Mouse (Mus musculus): Measurements from ENCODE around the gene Pkig. TPM values are rescaled to one million over a fixed set of nuclear protein-coding genes. Genes with fewer than 3 reads are reported as not detected.

Pkig gene
- total and polyA plus RNA-seq, 3 experiments = 214 to 344 (median 237) TPM

DNA sequence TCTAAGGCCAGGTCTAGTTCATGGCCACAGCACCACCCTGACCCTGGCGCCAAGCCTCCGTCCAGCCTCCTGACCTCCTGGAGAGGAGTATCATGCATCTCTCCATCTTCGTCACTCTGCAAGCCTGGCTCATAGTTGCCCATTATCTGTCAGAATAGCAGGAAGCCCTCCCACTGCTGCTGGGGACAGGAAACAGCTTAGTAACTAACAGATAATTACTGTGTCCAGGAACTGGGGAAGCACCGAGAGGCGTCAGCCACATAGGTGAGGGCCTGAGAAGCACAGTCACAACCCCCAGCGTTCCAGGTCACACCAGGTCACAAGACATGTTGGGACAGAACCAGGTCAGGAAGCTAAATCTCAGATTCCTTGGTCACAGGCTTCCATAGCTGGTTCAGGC, 85.2 kb downstream of the Pkig start:
- Histone ChIP-seq H3K27ac (no peak overlapping the region), H3K27me3 (ENCODE audit: control insufficient read depth, insufficient read depth, low read length) (no peaks in the 10 kb centered on the region), H3K4me1 (ENCODE audit: control insufficient read depth, insufficient read depth, low read length) (peaks cover 16% of the 10 kb centered on the region), H3K9ac (ENCODE audit: low read depth, low read length) (no peak overlapping the region), H3K4me3 (no peak overlapping the region), H3K79me2 (replicated peaks; ENCODE audit: control insufficient read depth, insufficient read depth, low read length) (no peaks in the 10 kb centered on the region), H3K36me3 (ENCODE audit: control insufficient read depth, insufficient read depth, low read length) (no peaks in the 10 kb centered on the region)
- intact Hi-C loops (cut with DNase I) = no loop called here
- TF ChIP-seq EP300 (IDR thresholded peaks at IDR 0.05; ENCODE audit: insufficient read depth, low read depth, low read length) (peak; percentile 33; the same call in 1 of the 2 replicates), POLR2A (IDR thresholded peaks at IDR 0.05; ENCODE audit: insufficient read depth, low read depth, low read length) (no peak), CTCF (IDR thresholded peaks at IDR 0.05) (no peak)
- no peak for DNase-seq
- 51% methylated on average over 6 of the region's 6 CpGs for WGBS

DNA sequence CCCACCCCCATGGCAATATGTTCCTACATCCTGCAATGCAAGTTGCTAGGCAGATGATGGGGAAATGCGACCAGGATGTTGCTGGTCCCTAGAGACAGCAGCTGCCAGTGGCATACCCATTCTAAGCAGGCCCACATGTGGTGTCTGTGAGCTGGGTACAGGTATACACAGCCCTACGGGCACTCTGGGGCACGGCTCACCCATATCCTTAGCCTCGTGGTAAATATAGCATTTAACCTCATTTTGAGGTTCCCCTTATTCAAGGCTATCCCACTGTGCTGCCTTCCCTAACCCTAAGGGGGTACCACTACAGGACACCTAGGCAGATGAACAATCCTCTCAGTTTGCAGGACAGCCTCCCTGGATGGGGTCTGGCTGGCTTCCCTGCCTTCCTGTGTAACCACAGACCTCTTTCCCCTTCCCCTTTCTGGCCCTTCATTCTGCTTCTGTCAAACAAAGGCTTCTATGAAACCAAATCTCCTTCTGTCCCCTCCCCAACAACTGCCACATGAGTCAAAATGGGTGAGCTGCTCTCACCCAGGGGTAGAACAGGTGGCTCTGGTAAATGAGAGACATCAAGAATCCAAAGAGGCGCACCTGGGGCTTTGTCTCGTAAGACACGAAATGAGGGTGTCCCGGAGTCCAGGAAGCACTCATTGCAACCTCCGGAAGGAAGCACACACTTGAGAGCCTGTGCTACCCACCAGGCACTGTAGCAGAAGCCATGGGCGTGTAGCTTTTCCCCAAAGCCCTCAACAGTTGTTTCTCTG, 86.8 kb downstream of the Pkig start:
- DNase-seq = no peak
- Histone ChIP-seq H3K27me3 (ENCODE audit: control insufficient read depth, insufficient read depth, low read length) (0 out of 2 replicates have a peak, but pooled peaks cover 2% of the 10 kb centered on the region), H3K9ac (ENCODE audit: low read depth, low read length) (no peak overlapping the region), H3K4me1 (ENCODE audit: control insufficient read depth, insufficient read depth, low read length) (peaks cover 16% of the 10 kb centered on the region), H3K79me2 (replicated peaks; ENCODE audit: control insufficient read depth, insufficient read depth, low read length) (no peaks in the 10 kb centered on the region), H3K4me3 (no peak overlapping the region), H3K27ac (no peak overlapping the region), H3K36me3 (ENCODE audit: control insufficient read depth, insufficient read depth, low read length) (no peaks in the 10 kb centered on the region)
- intact Hi-C loops (cut with DNase I) = no loop called here
- TF ChIP-seq EP300 (IDR thresholded peaks at IDR 0.05; ENCODE audit: insufficient read depth, low read depth, low read length) (no peak), CTCF (IDR thresholded peaks at IDR 0.05) (no peak), POLR2A (IDR thresholded peaks at IDR 0.05; ENCODE audit: insufficient read depth, low read depth, low read length) (no peak)
- 63% methylated on average over 10 of the region's 10 CpGs for WGBS

DNA sequence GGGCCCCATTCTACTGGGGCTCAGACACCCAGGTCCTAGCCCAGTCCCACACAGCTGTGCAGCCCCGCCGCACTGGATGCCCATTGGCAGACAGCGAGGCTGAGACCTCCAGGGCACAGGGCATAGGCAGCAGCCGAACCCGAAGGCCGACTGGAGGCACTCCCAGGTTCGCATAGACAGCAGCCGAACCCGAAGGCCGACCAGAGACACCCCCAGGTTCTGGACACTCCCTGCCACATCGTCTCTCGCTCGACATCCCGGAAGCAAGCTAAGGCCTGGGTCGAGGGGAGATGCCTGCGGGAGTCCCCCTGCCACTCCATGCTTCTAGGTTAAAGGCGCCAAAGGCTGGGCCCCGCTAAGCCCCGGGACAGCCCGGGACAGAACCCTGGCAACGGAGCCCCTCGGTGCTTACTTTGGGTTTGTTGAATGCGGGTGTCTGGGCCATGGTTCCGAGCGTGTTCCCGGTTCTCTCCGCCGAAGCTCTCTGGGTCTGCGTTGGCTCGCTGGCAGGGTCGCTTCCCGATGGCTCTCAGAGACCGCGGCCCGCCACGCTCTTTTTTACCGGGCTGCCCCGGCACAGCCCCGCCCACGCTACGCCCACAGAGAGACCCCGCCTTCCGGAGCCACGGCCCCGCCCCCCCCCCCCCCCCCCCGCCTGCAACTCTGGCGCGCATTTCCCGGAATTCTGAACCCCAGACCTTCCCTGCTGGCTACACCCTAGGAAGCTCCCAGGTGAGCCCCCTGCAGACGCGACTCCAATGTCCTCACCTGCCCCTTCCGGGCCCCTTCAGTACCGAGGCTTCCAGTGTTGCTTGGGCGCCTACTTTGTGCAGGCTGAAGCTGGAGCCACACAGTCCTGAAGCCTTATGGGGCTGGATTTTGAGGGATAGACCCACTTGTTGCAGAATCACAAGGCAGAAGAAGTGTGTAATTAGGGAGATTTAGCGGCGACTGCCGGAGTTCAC, 91.7 kb downstream of the Pkig start, which contains the start of gene Ada:
Gene Ada, minus strand, starts transcription at position 593 of the 965 bp plus-strand sequence.
- peaks cover 3% of the 10 kb centered on the region; the same call in 1 of the 2 replicates for H3K4me1 ChIP-seq (ENCODE audit: control insufficient read depth, insufficient read depth, low read length)
- H3K9ac ChIP-seq (ENCODE audit: low read depth, low read length) = peak within 1 kb of the TSS; percentile 75
- H3K27ac ChIP-seq = no peak within 1 kb of the TSS; the same call in 1 of the 2 replicates
- no peaks in the 10 kb centered on the region for H3K79me2 ChIP-seq (replicated peaks; ENCODE audit: control insufficient read depth, insufficient read depth, low read length)
- TF ChIP-seq POLR2A (IDR thresholded peaks at IDR 0.05; ENCODE audit: insufficient read depth, low read depth, low read length) = no peak
- TF ChIP-seq EP300 (IDR thresholded peaks at IDR 0.05; ENCODE audit: insufficient read depth, low read depth, low read length) = no peak
- peak; percentile 69 to 77 for DNase-seq
- intact Hi-C loops (cut with DNase I) = no loop called here
- H3K27me3 ChIP-seq (ENCODE audit: control insufficient read depth, insufficient read depth, low read length) = 0 out of 2 replicates have a peak, but pooled peaks cover 2% of the 10 kb centered on the region
- no peaks in the 10 kb centered on the region for H3K36me3 ChIP-seq (ENCODE audit: control insufficient read depth, insufficient read depth, low read length)
- H3K4me3 ChIP-seq = peak within 1 kb of the TSS; percentile 56
- 3% methylated on average over 47 of the region's 57 CpGs for WGBS

DNA sequence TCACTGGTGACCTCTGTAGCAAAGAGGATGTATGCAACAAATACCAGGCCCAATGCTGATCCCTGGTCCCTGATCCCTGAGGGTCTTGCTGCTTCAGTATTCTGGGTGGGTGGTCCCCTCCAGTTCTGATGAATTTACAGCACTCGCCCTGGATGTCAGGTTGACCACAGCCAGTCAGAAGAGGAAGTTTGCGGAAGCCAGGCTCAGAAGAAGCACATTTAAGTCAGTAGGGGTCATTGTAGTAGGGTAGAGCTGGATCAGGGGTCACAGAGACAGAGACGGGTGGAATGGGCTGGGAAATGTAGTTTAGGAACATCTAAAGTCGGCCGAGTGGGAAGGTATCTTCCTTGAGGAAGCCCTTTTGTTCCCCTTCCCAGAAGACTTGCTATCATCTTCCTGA, 96.0 kb downstream of the Pkig start:
- Histone ChIP-seq H3K36me3 (ENCODE audit: control insufficient read depth, insufficient read depth, low read length) (no peaks in the 10 kb centered on the region), H3K4me1 (ENCODE audit: control insufficient read depth, insufficient read depth, low read length) (peaks cover 2% of the 10 kb centered on the region), H3K9ac (ENCODE audit: low read depth, low read length) (no peak overlapping the region), H3K27me3 (ENCODE audit: control insufficient read depth, insufficient read depth, low read length) (0 out of 2 replicates have a peak, but pooled peaks cover 2% of the 10 kb centered on the region), H3K27ac (no peak overlapping the region), H3K4me3 (no peak overlapping the region), H3K79me2 (replicated peaks; ENCODE audit: control insufficient read depth, insufficient read depth, low read length) (no peaks in the 10 kb centered on the region)
- 86% methylated on average over 5 of the region's 5 CpGs for WGBS
- TF ChIP-seq EP300 (IDR thresholded peaks at IDR 0.05; ENCODE audit: insufficient read depth, low read depth, low read length) (no peak), CTCF (IDR thresholded peaks at IDR 0.05) (no peak), POLR2A (IDR thresholded peaks at IDR 0.05; ENCODE audit: insufficient read depth, low read depth, low read length) (no peak)
- intact Hi-C loops (cut with DNase I) = no loop called here
- DNase-seq = no peak

DNA sequence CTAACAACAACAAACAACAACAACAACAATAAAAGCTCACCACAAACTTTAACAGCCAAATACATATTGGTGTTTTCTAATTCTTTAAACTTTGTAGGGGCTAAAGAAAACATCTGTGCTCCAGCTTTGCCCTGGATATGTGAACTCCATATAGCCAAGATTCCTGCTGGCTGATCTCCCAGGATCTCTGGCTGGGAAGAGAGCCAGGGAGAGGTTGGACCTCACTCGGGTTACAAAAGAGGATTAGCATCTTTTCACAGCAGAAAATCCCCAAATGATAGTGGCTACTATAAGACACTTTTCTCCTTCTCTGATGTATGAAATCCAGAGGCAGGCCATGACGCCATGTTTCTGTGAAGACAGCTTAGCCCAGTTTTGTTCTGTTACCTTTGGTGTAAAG, 98.5 kb downstream of the Pkig start:
- no peak for TF ChIP-seq EP300 (IDR thresholded peaks at IDR 0.05; ENCODE audit: insufficient read depth, low read depth, low read length)
- TF ChIP-seq POLR2A (IDR thresholded peaks at IDR 0.05; ENCODE audit: insufficient read depth, low read depth, low read length) = no peak
- no peak for TF ChIP-seq CTCF (IDR thresholded peaks at IDR 0.05)
- H3K4me3 ChIP-seq = no peak overlapping the region
- H3K36me3 ChIP-seq (ENCODE audit: control insufficient read depth, insufficient read depth, low read length) = no peaks in the 10 kb centered on the region
- no peak overlapping the region for H3K9ac ChIP-seq (ENCODE audit: low read depth, low read length)
- peaks cover 2% of the 10 kb centered on the region; the same call in 1 of the 2 replicates for H3K4me1 ChIP-seq (ENCODE audit: control insufficient read depth, insufficient read depth, low read length)
- H3K27me3 ChIP-seq (ENCODE audit: control insufficient read depth, insufficient read depth, low read length) = no peaks in the 10 kb centered on the region
- no peak overlapping the region for H3K27ac ChIP-seq
- WGBS = 41% methylated on average over 2 of the region's 2 CpGs
- DNase-seq = peak; percentile 55 to 65
- intact Hi-C loops (cut with DNase I) = no loop called here
- no peaks in the 10 kb centered on the region for H3K79me2 ChIP-seq (replicated peaks; ENCODE audit: control insufficient read depth, insufficient read depth, low read length)
